ENCODE assay signal across 8 mouse cellular contexts in genomic region chr4:46040594-46041192, GRCm38 (mm10). TPM values are rescaled to one million over a fixed set of nuclear protein-coding genes. Genes with fewer than 3 reads are reported as not detected.
DNase-seq lines count a peak whose midpoint lies in the region; ATAC-seq and TF ChIP-seq lines count a peak whose summit lies in the region.

No protein-coding gene starts in this region.

- peak; percentile 87 for ATAC-seq in G1E (ENCODE audit: extremely low read depth, insufficient number of reproducible peaks, low FRiP score, poor library complexity, severe bottlenecking)
- peak; percentile 91 for ATAC-seq in liver, postnatal 0 days

- peak; percentile 97 for TF ChIP-seq EP300 in liver, postnatal 0 days (IDR thresholded peaks at IDR 0.05; ENCODE audit: low read depth)

- no peak for TF ChIP-seq POLR2A in kidney, adult 2 months (IDR thresholded peaks at IDR 0.05; ENCODE audit: low read depth, low read length)

- no peaks in the 10 kb centered on the region for H3K9me3 ChIP-seq in G1E (replicated peaks)
- no peaks in the 10 kb centered on the region for H3K9me3 ChIP-seq in liver, postnatal 0 days (ENCODE audit: low read length)

- no peaks in the 10 kb centered on the region; the same call in 1 of the 2 replicates for H3K27me3 ChIP-seq in kidney, adult 2 months (replicated peaks; ENCODE audit: control insufficient read depth, insufficient read depth, low read length)
- peaks cover 36% of the 10 kb centered on the region for H3K27me3 ChIP-seq in G1E (ENCODE audit: insufficient read depth, low read length)
- peaks cover 24% of the 10 kb centered on the region for H3K27me3 ChIP-seq in liver, postnatal 0 days (ENCODE audit: insufficient read depth, low read length)

- DNase-seq in kidney, adult 2 months: peak; percentile 11
- no peak for DNase-seq in kidney, adult 11 months
- peak; percentile 70 for DNase-seq in G1E (ENCODE audit: low spot score)
- peak; percentile 81 for DNase-seq in cerebellum, adult 9-10 months
- DNase-seq in heart, postnatal 14 days: peak; percentile 45 to 46
- peak; percentile 76 for DNase-seq in liver, postnatal 0 days
- DNase-seq in yolk sac, embryonic 10.5 days (ENCODE audit: low spot score): peak; percentile 37
- DNase-seq in layer of hippocampus, adult 11-12 months (ENCODE audit: low spot score): no peak

- no peak overlapping the region for H3K4me3 ChIP-seq in kidney, adult 2 months (ENCODE audit: insufficient read depth, low read depth, low read length)
- peak overlapping the region; percentile 73; the same call in 1 of the 2 replicates for H3K4me3 ChIP-seq in G1E (ENCODE audit: low read depth, low read length)
- H3K4me3 ChIP-seq in liver, postnatal 0 days (ENCODE audit: low read depth, low read length): peak overlapping the region; percentile 87

- peak overlapping the region; percentile 90 for H3K9ac ChIP-seq in liver, postnatal 0 days (replicated peaks)

- intact Hi-C loops in heart, postnatal 14 days (cut with DNase I): loop anchor here (5.0 kb wide), 1 partner anchor 62 kb away; no protein-coding TSS in a partner anchor

- peak; percentile 46; the same call in 1 of the 2 replicates for TF ChIP-seq CTCF in kidney, adult 2 months (conservative IDR thresholded peaks at IDR 0.05; ENCODE audit: insufficient read depth, insufficient read length, low read depth, low read length)
- 0 out of 2 replicates have a peak, but pooled peaks have one; percentile 7 for TF ChIP-seq CTCF in G1E (IDR thresholded peaks at IDR 0.05; ENCODE audit: low read depth, low read length)
- peak; percentile 64 for TF ChIP-seq CTCF in liver, postnatal 0 days (IDR thresholded peaks at IDR 0.05; ENCODE audit: low read depth)

- H3K4me2 ChIP-seq in liver, postnatal 0 days (ENCODE audit: low read depth, low read length): peak overlapping the region; percentile 92

- H3K4me1 ChIP-seq in kidney, adult 2 months (ENCODE audit: control insufficient read depth, insufficient read depth, low read length): 0 out of 2 replicates have a peak, but pooled peaks cover 3% of the 10 kb centered on the region
- peaks cover 52% of the 10 kb centered on the region for H3K4me1 ChIP-seq in G1E (ENCODE audit: insufficient read depth, low read depth, low read length)
- peaks cover 19% of the 10 kb centered on the region for H3K4me1 ChIP-seq in liver, postnatal 0 days (ENCODE audit: insufficient read depth)

- H3K36me3 ChIP-seq in kidney, adult 2 months (ENCODE audit: control insufficient read depth, insufficient read depth, low read length): no peaks in the 10 kb centered on the region
- no peaks in the 10 kb centered on the region for H3K36me3 ChIP-seq in G1E (replicated peaks)
- no peaks in the 10 kb centered on the region; the same call in none of the 2 replicates for H3K36me3 ChIP-seq in liver, postnatal 0 days (replicated peaks; ENCODE audit: insufficient read depth, low read length)

- 28% methylated on average over 9 of the region's 9 CpGs for WGBS in kidney, adult 2 months
- 8% methylated on average over 9 of the region's 9 CpGs for WGBS in liver, postnatal 0 days (ENCODE audit: insufficient replicate concordance)

- H3K27ac ChIP-seq in kidney, adult 2 months (ENCODE audit: insufficient read depth, low read depth, low read length): no peak overlapping the region
- peak overlapping the region; percentile 77 for H3K27ac ChIP-seq in liver, postnatal 0 days (ENCODE audit: low read depth)

RNA-seq across cellular contexts. Expression of gene Tmod1, which starts 2.0 kb away (rescaled TPM):
- polyA plus RNA-seq in kidney, adult 2 months (2012; rRNA removed): 0.80 and 2.3 TPM in 2 replicates
- total RNA-seq in G1E (2014; fragmentation: Nextera tagmentation) (6.9 and 14.6 TPM in 2 replicates), G1E (2017) (0.99 and 1.1 TPM in 2 replicates)
- 0.64 and 0.65 TPM in 2 replicates for polyA plus RNA-seq in G1E (2012)
- total RNA-seq in heart, postnatal 14 days (2021): 100 to 1,000 TPM; 279 to 283 TPM
- 13.9 and 14.1 TPM in 2 replicates for polyA plus RNA-seq in liver, postnatal 0 days (2015; fragmentation: Nextera tagmentation; extraction: Ambion mirVana)

Comparison
In these comparisons a context has a peak if more than half of its experiments do, and no peak if none do; other contexts are left out.
1. DNase-seq: peak in kidney, adult 2 months (single experiment), G1E (single experiment), cerebellum, adult 9-10 months (single experiment), heart, postnatal 14 days (2 of 2), liver, postnatal 0 days (single experiment) and yolk sac, embryonic 10.5 days (single experiment); none in kidney, adult 11 months (single experiment) and layer of hippocampus, adult 11-12 months (single experiment).
2. CTCF ChIP-seq: peak in every context shown above with its lines; median percentile 64 in liver, postnatal 0 days; 46 in kidney, adult 2 months; 7 in G1E.